Mouse (Mus musculus): ENCODE data around the gene Bves. TPM values are rescaled to one million over a fixed set of nuclear protein-coding genes. Genes with fewer than 3 reads are reported as not detected.

Bves gene
- polyA plus RNA-seq, 1 experiment from 2014 or later, result 2.0 TPM

GRCm38 (mm10) chr10:45366987-45367705, 31.6 kb downstream of the Bves start:
- H3K4me3 ChIP-seq, result no peak overlapping the region
- H3K36me3 ChIP-seq, result no peaks in the 10 kb centered on the region
- no peaks in the 10 kb centered on the region for H3K9me3 ChIP-seq
- ATAC-seq (ENCODE audit: low FRiP score), result peak; percentile 29; the same call in 1 of the 2 replicates
- 80% methylated on average over 17 of the region's 17 CpGs for WGBS
- no peak overlapping the region for H3K27ac ChIP-seq
- H3K9ac ChIP-seq, result no peak overlapping the region
- H3K4me1 ChIP-seq (replicated peaks), result peaks cover 7% of the 10 kb centered on the region; the same call in 1 of the 2 replicates
- H3K27me3 ChIP-seq, result no peaks in the 10 kb centered on the region
- no peak overlapping the region for H3K4me2 ChIP-seq

DNA sequence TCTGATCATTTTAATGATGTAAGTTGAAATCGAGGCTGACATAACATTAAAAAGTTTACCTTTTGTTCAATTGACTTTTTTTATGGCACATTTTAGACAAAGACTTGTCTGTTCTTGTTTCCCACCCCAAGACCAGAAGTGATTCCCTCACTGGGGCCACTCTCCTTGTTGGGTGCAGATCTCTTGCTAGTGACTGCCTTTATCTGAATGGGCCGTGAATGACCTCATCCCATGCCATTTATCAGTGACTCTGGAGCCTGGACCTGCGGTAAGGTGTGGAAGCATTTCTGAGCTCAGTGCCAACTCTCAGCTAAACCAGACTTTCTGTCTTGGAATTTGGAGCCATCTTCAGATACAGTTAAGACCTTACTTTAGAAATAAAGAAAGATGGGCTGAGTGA, 34.1 kb downstream of the Bves start:
- H3K27ac ChIP-seq, result no peak overlapping the region
- no peak overlapping the region for H3K4me2 ChIP-seq
- H3K36me3 ChIP-seq, result no peaks in the 10 kb centered on the region
- H3K27me3 ChIP-seq, result no peaks in the 10 kb centered on the region
- no peaks in the 10 kb centered on the region for H3K9me3 ChIP-seq
- no peak for ATAC-seq (ENCODE audit: low FRiP score)
- H3K4me3 ChIP-seq, result no peak overlapping the region
- no peak overlapping the region for H3K9ac ChIP-seq
- no peaks in the 10 kb centered on the region for H3K4me1 ChIP-seq (replicated peaks)
- WGBS, result 91% methylated on average over 3 of the region's 3 CpGs

GRCm38 (mm10) chr10:45370545-45370944, 35.0 kb downstream of the Bves start:
- no peak for ATAC-seq (ENCODE audit: low FRiP score)
- Histone ChIP-seq H3K27me3 (no peaks in the 10 kb centered on the region), H3K9me3 (no peaks in the 10 kb centered on the region), H3K9ac (no peak overlapping the region), H3K36me3 (no peaks in the 10 kb centered on the region), H3K27ac (no peak overlapping the region), H3K4me1 (replicated peaks) (no peaks in the 10 kb centered on the region), H3K4me3 (no peak overlapping the region), H3K4me2 (no peak overlapping the region)
- WGBS, result 82% methylated on average over 2 of the region's 2 CpGs

GRCm38 (mm10) chr10:45372994-45373692, 37.6 kb downstream of the Bves start:
- H3K27me3 ChIP-seq, result no peaks in the 10 kb centered on the region
- H3K4me3 ChIP-seq, result no peak overlapping the region
- no peak overlapping the region for H3K9ac ChIP-seq
- H3K4me1 ChIP-seq (replicated peaks), result no peaks in the 10 kb centered on the region
- H3K4me2 ChIP-seq, result no peak overlapping the region
- no peaks in the 10 kb centered on the region for H3K36me3 ChIP-seq
- no peak overlapping the region for H3K27ac ChIP-seq
- H3K9me3 ChIP-seq, result no peaks in the 10 kb centered on the region
- ATAC-seq (ENCODE audit: low FRiP score), result peak; percentile 69
- 50% methylated on average over 4 of the region's 4 CpGs for WGBS

- Histone ChIP-seq H3K9me3 (no peaks in the 10 kb centered on the region), H3K4me1 (replicated peaks) (no peaks in the 10 kb centered on the region), H3K27me3 (no peaks in the 10 kb centered on the region), H3K36me3 (peaks cover 4% of the 10 kb centered on the region; the same call in 1 of the 2 replicates), H3K4me2 (no peak overlapping the region), H3K9ac (no peak overlapping the region), H3K27ac (no peak overlapping the region), H3K4me3 (no peak overlapping the region)
- 94% methylated on average over 3 of the region's 3 CpGs for WGBS
- ATAC-seq (ENCODE audit: low FRiP score), result no peak
Observed at GRCm38 (mm10) chr10:45378269-45378668, 42.7 kb downstream of the Bves start.

- Histone ChIP-seq H3K9ac (no peak overlapping the region), H3K4me1 (replicated peaks) (no peaks in the 10 kb centered on the region), H3K4me2 (no peak overlapping the region), H3K27ac (no peak overlapping the region), H3K4me3 (no peak overlapping the region), H3K9me3 (no peaks in the 10 kb centered on the region), H3K36me3 (peaks cover 4% of the 10 kb centered on the region; the same call in 1 of the 2 replicates), H3K27me3 (no peaks in the 10 kb centered on the region)
- 0 out of 2 replicates have a peak, but pooled peaks have one; percentile 57 for ATAC-seq (ENCODE audit: low FRiP score)
Observed at GRCm38 (mm10) chr10:45381937-45382636, 46.5 kb downstream of the Bves start.

DNA sequence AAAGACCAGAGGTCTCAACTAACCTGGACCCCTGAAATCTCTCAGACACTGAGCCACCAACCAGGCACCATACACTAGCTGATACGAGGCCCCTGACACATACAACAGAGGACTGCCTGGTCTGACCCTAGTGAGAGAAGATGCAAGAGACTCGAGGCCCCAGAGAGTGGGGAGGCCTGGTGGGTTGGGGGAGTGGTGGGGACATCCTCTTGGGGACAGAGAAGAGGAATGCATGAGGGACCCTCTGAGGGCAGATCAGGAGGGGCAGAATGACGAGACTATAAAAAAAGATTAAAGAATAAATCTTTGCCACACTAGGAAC, 47.0 kb downstream of the Bves start:
- Histone ChIP-seq H3K9me3 (no peaks in the 10 kb centered on the region), H3K27me3 (no peaks in the 10 kb centered on the region), H3K36me3 (peaks cover 4% of the 10 kb centered on the region; the same call in 1 of the 2 replicates), H3K4me2 (no peak overlapping the region), H3K9ac (no peak overlapping the region), H3K4me3 (no peak overlapping the region), H3K4me1 (replicated peaks) (no peaks in the 10 kb centered on the region), H3K27ac (no peak overlapping the region)
- ATAC-seq (ENCODE audit: low FRiP score), result no peak
- 60% methylated on average over 3 of the region's 3 CpGs for WGBS

GRCm38 (mm10) chr10:45398211-45398610, 62.6 kb downstream of the Bves start:
- Histone ChIP-seq H3K27me3 (no peaks in the 10 kb centered on the region), H3K4me2 (no peak overlapping the region), H3K36me3 (0 out of 2 replicates have a peak, but pooled peaks cover 3% of the 10 kb centered on the region), H3K27ac (no peak overlapping the region), H3K9me3 (no peaks in the 10 kb centered on the region), H3K9ac (no peak overlapping the region), H3K4me1 (replicated peaks) (no peaks in the 10 kb centered on the region), H3K4me3 (no peak overlapping the region)
- no peak for ATAC-seq (ENCODE audit: low FRiP score)
- 88% methylated on average over 1 of the region's 1 CpGs for WGBS

GRCm38 (mm10) chr10:45399702-45400243, 64.2 kb downstream of the Bves start:
- ATAC-seq (ENCODE audit: low FRiP score), result no peak
- 89% methylated on average over 7 of the region's 7 CpGs for WGBS

GRCm38 (mm10) chr10:45410624-45411341, 75.2 kb downstream of the Bves start:
- H3K9ac ChIP-seq, result no peak overlapping the region
- no peaks in the 10 kb centered on the region for H3K27me3 ChIP-seq
- H3K4me3 ChIP-seq, result no peak overlapping the region
- peaks cover 3% of the 10 kb centered on the region; the same call in 1 of the 2 replicates for H3K4me1 ChIP-seq (replicated peaks)
- no peaks in the 10 kb centered on the region for H3K9me3 ChIP-seq
- H3K27ac ChIP-seq, result peak overlapping the region; percentile 62; the same call in 1 of the 2 replicates
- H3K36me3 ChIP-seq, result no peaks in the 10 kb centered on the region
- H3K4me2 ChIP-seq, result peak overlapping the region; percentile 31; the same call in 1 of the 2 replicates
- peak; percentile 80; the same call in 1 of the 2 replicates for ATAC-seq (ENCODE audit: low FRiP score)
- 7% methylated on average over 10 of the region's 10 CpGs for WGBS

More at GRCm38 (mm10) chr10:45399702-45400243, 64.2 kb downstream of the Bves start:
- Histone ChIP-seq H3K27ac (no peak overlapping the region), H3K27me3 (no peaks in the 10 kb centered on the region), H3K9me3 (no peaks in the 10 kb centered on the region), H3K4me2 (no peak overlapping the region), H3K4me3 (no peak overlapping the region), H3K9ac (no peak overlapping the region), H3K36me3 (0 out of 2 replicates have a peak, but pooled peaks cover 3% of the 10 kb centered on the region), H3K4me1 (replicated peaks) (no peaks in the 10 kb centered on the region)

DNA sequence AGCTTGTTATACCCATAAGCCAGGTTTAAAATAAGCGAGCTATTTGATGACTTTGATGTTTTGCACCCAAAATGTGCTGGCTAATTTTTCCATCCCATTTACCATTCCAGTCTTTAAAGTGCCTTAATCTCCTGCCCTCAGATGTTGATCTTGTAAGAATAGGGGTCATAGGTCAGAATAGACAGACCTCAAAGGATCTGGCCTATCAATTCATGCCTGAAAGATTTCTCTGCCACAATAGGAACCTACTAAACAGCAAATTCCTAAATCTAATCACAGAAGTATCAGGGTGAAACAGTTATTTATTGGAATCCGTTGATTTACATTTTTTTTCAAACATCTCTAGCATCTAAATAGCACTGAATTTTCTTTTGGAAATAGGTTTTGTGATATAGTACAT, 76.2 kb downstream of the Bves start:
- H3K27me3 ChIP-seq, result no peaks in the 10 kb centered on the region
- no peaks in the 10 kb centered on the region for H3K36me3 ChIP-seq
- no peak overlapping the region for H3K4me3 ChIP-seq
- no peak overlapping the region for H3K27ac ChIP-seq
- H3K4me1 ChIP-seq (replicated peaks), result peaks cover 3% of the 10 kb centered on the region; the same call in 1 of the 2 replicates
- H3K9ac ChIP-seq, result no peak overlapping the region
- H3K9me3 ChIP-seq, result no peaks in the 10 kb centered on the region
- H3K4me2 ChIP-seq, result no peak overlapping the region
- WGBS, result 13% methylated on average over 2 of the region's 2 CpGs
- no peak for ATAC-seq (ENCODE audit: low FRiP score)
